Mouse (Mus musculus): ENCODE data around the gene Nudc. TPM values are rescaled to one million over a fixed set of nuclear protein-coding genes. Genes with fewer than 3 reads are reported as not detected.

The Nudc gene
- total RNA-seq (2021): 171 and 211 TPM in 2 replicates
- long read RNA-seq, transcript Nudc-201 (8 exons, 1,316 nt): major isoform, 257 of 279 reads
- long read RNA-seq, partial matches to known transcripts: 19 of 279 reads
- long read RNA-seq, other reads (novel, unspliced or antisense): 3 of 279 reads

- DNase-seq: peak; percentile 96
Observed at GRCm38 (mm10) chr4:133545272-133546231, at the start of gene Nudc. Gene Nudc (minus strand): TSS chr4:133545996.

- no peak for DNase-seq
Observed at GRCm38 (mm10) chr4:133595538-133595937, 49.7 kb upstream of the Nudc start.

GRCm38 (mm10) chr4:133592570-133592969 is 46.8 kb upstream of the Nudc start:
- DNase-seq: peak; percentile 61

DNA sequence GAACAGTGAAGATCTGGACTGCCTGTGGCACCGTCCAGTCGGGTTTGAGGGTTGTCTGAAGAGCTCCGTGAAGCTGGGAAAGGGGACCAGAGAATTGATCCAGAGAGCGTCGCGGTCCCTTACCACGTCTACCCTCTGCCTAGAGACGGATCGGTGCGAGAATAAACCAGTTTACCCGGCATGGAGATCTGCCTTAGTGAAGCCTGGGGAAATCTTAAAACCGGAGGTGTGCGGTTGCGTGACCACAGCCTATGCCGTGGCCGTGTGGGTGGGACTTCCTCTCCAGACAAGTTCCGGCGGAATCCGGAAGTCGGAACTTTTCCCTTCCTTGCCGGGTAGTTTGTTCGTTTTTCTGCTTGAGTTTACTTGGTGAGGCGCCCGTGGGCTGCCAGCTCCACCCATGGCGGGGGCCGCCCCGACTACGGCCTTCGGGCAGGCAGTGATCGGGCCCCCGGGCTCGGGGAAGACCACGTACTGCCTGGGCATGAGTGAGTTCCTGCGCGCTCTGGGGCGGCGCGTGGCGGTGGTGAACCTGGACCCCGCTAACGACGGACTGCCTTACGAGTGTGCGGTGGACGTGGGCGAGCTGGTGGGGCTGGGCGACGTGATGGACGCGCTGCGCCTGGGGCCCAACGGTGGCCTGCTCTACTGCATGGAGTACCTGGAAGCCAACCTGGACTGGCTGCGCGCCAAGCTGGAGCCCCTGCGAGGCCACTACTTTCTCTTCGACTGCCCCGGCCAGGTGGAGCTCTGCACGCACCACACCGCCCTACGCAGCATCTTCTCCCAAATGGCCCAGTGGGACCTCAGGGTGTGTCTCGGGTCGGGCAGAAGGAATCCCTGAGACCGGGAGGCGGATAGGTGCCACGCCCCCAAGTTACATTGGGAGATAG is 38.5 kb upstream of the Nudc start, which contains the start of gene Gpn2:
Gpn2 (plus strand) TSS at position 304 of the 893 bp plus-strand sequence.
- peak; percentile 83 for DNase-seq

DNA sequence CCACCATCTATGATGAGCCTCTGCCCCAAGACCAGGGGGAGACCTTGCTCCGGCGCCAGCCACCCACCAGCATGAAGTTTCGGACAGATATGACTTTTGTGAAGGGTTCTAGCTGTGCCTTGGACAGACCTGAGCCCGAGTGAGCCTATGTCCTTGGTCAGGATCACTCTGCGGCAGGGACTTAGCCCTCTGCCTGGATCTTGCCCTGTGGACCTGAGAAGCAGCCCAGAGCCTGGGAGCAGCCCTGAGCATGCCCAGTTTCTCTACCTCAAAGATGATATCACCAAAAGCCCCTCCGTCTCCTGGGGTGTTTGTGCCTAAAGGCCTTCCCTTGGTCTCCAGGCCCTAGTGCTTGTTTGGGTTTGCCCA is 37.9 kb upstream of the Nudc start:
- DNase-seq: no peak

DNA sequence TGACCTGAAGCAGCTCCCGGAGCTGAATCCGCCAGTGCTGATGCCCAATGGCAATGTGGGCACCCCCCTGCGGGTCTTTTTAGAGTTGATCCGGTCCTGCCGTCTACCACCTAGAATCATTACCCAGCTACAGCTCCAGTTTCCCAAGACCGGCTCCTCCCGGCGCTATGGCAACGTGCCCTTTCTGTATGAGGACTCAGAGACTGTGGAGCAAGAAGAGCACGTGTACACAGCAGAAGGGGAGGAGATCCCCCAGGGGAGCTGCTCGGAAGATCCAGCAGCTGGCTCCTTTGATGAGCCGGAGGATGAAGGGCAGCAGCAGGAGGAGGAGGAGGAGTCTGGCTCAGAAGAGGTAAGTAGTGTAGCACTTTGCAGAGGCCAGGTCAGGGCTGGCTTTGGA is 32.2 kb upstream of the Nudc start:
- no peak for DNase-seq

DNA sequence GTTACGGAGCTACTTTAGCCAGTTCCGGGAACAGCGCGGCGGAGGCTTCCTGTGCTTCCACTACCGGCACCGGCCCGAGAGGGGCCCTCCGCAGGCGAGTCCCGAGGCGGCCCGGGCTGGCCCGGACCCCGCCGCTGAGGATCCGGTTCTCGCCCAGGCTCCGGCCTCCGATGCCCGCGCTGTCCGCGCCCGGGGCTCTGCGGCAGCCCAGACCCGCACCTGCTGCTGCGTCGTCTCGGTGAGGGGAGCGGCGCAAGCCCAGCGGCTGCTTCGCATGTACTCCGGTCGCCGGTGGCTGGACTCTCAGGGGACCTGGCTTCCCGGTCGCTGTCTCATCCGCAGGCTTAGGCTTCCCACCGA is 29.0 kb upstream of the Nudc start:
- no peak for DNase-seq

DNA sequence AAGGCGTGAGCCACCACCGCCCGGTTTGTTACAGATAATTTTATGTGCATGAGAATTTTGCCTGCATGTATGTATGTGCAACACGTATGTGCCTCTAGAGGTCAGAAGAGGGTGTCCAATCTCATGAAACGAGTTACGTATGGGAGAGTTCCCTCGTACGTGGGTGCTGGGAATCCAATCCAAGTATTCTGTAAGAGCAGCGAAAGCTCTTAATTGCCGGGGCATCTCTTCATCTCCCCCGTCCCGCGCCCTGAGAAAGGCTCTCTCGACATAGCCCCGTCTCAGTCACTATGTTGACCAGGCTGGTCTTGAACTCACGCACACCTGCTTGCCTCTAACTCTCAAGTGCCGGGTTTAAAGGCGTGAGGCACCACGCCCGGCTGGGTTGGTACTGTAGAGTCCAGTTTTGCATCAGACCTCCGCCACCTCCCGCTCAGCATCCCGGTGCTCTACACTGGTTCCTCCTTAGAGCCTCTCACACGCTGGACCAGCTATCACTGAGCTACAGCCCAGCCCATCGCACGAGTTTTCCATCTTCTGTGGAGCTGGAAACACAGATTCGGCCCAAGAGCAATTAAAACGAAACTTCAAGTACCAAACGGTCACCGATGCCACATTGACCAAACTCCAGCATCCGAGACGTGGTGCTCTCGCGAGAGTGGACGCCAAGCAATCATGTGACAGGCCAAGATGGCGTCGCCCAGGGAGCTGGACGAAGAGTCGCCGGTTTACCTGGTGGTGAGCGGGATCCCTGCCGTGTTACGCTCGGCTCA is 28.5 kb upstream of the Nudc start, which contains the start of gene Gpatch3:
Gpatch3 (plus strand) TSS at position 676 of the 773 bp plus-strand sequence.
- peak; percentile 89 for DNase-seq

DNA sequence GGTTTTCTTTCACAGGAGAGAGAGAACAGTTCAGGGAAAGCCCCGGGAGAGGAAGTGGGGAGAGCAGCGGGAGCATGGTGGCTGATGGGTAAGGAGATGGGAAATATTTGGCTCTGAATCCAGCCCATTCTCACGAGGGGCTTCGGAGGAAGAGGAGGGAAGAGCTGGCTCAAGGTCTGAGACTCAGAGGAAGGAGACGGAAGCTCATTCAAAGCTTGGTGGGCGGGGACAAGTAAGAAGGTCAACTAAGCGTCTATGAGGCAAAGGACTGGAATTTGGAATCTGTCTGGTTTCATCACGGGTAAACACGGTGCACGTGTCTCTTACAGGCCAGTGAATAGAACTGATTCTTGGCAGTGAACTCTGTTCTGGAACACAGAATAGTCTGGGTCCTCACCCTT is 24.3 kb upstream of the Nudc start:
- peak; percentile 39 for DNase-seq

GRCm38 (mm10) chr4:133569291-133570065 is 23.7 kb upstream of the Nudc start:
- DNase-seq: no peak

DNA sequence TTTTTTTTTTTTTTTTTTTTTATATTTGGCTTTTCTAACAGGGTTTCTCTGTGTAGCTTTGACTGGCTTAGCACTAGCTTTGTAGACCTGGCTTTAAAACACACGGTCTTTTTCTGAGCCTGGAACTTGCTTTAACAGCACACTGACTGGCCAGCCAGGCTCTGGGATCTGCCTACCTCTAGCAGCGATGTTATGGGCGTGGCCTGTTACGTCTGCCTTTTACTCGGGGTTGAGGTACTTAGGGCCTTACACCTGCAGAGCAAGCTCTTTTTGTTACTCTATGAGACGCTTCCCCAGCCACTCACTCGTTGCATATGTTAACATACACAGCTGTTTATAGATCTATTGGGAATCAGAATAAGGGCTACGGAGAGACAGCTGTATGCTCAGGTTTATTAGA is 21.5 kb upstream of the Nudc start:
- no peak for DNase-seq

DNA sequence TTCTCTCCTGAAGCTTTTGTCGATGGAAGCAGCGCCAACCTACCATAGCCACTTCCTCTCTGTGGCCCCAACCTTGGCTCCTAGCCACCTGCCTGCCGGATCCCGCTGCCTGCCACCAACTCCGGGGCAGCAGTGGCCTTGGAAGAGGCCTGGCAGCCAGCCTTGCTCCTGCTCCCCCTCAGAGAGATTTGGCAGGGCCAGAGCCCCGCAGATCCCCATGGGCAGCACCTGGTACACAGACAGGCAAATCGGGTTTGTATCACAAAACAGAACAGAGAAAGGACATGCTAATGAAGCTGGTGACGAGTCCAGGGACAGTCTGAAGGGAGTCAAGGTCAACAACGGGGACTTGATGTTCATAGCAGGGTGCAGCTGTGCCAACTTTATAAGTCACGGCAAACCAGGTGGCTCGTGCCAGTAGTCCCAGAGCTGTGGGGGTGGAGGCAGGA is 17.4 kb upstream of the Nudc start:
- DNase-seq: peak; percentile 91

- no peak for DNase-seq
Observed at GRCm38 (mm10) chr4:133561622-133562021, 15.8 kb upstream of the Nudc start.

DNA sequence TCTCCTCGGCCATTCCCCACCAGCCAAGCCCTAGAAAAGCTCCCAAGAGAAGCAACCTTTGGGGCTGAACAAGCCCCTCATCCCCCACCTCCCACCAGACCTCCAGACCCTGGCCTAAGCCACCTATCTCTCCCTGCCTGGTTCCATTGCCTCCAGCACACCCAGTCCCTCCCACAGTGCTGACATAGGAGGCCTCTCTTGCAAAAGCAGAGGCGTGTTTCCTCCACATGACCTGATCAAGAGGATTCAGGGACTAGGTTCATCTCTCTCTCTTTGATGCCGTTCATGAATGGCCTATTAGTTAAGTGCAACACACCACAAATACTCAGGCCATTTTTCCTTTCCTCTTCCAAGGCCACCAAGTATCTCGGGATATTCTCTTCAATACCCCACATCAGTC is 14.1 kb upstream of the Nudc start:
- DNase-seq: no peak

DNA sequence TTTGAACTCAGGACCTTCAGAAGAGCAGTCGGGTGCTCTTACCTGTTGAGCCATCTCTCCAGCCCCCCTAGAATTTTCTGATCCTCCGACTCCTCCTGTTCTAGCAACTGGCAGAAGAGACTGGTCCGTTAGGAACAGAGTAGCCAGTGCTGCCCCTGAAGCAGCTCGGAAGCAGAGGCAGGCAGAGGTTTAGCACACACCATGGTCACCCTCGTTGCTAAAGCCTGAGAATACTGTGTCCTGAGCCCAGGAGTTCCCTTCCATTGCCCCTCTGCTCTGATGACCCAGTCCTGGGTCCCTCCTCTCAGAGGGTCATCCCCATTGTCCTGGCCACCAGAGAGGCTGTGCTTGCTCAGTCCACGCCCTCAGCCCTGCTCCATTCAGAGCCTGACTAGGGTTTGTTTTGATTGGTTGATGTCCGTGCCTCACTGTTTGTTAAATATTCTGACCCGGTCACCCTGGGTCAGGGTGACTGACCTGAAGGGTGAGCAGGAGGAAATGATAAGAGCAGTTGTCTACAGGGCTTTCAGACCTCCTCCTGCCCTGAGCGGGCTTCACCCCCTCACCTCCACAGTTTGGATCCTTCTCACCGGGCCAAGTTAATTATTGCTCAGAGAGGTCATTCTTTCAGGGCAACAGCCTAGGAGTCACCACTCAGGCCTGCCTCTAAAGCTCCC is 11.4 kb upstream of the Nudc start:
- DNase-seq: no peak

- DNase-seq: no peak
Observed at GRCm38 (mm10) chr4:133553448-133554330, 7.9 kb upstream of the Nudc start.

DNA sequence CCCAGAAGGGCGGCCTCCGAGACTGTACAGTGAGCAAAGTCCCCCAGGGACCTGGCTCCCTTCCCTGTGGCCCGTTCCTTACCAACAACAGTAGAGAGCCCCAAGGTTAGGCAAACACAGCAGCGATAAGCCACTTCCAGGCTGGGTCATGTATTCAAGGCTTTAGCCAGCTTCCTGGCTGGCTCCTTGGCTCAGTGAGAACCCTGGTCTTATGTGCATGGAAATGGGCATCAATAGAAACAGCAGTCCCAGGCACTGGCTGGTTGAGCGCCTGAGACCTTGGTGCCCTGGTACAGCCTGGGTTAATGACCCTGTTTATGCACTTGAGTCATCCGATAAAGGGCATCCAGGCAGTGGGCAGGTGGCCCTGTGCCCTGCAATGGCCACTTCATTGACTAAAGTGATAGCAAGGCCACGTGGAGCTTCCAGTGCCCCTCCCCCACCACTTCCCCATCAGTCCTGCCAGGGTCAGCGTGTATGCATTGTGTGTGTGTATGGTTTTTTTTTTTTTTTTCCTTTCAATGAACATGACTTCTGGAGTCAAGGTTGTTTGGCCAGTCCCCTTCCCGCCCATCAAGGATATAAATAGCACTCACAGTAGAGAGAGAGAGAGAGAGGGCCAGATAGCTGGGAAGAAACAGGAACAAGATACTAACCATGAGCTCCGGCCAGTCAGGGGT is 7.1 kb upstream of the Nudc start, which contains the start of gene Nr0b2:
Nr0b2 (plus strand) TSS at position 609 of the 680 bp plus-strand sequence.
- DNase-seq: peak; percentile 77

- DNase-seq: no peak
Observed at GRCm38 (mm10) chr4:133552029-133552428, 6.2 kb upstream of the Nudc start.

DNA sequence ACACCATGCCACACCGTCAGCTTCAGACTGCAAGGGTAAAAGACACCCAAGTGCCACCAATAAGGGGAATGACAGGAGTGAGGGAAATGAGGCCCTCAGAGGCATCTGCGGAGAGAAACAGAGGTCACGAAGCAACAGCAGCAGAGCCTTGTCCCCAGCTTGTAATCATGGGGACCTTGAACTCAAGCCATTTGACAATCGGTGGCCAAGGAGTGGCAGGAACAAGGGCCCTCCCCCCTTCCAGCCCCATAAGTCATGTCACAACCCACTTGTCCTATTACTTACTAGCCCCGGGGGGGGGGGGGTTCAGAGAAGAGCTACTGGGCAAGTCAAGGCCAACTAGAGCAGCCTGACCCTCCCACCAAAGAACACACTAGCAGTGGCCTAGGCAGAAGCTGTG is 9.1 kb downstream of the Nudc start:
- DNase-seq: peak; percentile 49
